Mouse (Mus musculus) kidney, embryonic 14.5 days (tissue): Measurements from ENCODE around the gene Gabarapl2. TPM values are rescaled to one million over a fixed set of nuclear protein-coding genes. Genes with fewer than 3 reads are reported as not detected.

ENCODE experiments used
- ATAC-seq: fragments of 200-750 bp; cut with Nextera tagmentation; 2 replicates; pipeline ENCODE4 v1.8.0; 2017; ENCODE audit warnings: moderate number of reproducible peaks, mild to moderate bottlenecking, moderate TSS enrichment, moderate library complexity; ENCODE audit not compliant: low FRiP score, low TSS enrichment
- H3K27ac ChIP-seq: fragments of 300-500 bp; sonication (generic); 2 replicates; pipeline ENCODE4 v1.5.1; 2014; ENCODE audit warnings: low read depth, mild to moderate bottlenecking, low read length, moderate library complexity, mixed read lengths
- H3K27me3 ChIP-seq: fragments of 300-500 bp; sonication (generic); 2 replicates; pipeline ENCODE4 v1.6.1; 2014; ENCODE audit warnings: mild to moderate bottlenecking, low read length; ENCODE audit not compliant: control insufficient read depth, insufficient read depth
- H3K36me3 ChIP-seq: fragments of 300-500 bp; sonication (generic); 2 replicates; pipeline ENCODE4 v1.6.1; 2014; ENCODE audit warnings: low read length, mixed read lengths; ENCODE audit not compliant: control insufficient read depth, insufficient read depth
- H3K4me1 ChIP-seq: fragments of 300-500 bp; sonication (generic); 2 replicates; pipeline ENCODE4 v1.6.1; 2014; ENCODE audit warnings: low read length, mixed read lengths; ENCODE audit not compliant: control insufficient read depth, insufficient read depth
- H3K4me2 ChIP-seq: fragments of 300-500 bp; sonication (generic); replicated peaks from 2 replicates; pipeline ENCODE4 v1.6.1; 2014; ENCODE audit warnings: low read depth, mild to moderate bottlenecking, low read length
- H3K4me3 ChIP-seq: fragments of 300-500 bp; sonication (generic); 2 replicates; pipeline ENCODE4 v1.5.1; 2014; ENCODE audit warnings: mild to moderate bottlenecking, low read length
- H3K9ac ChIP-seq: fragments of 300-500 bp; sonication (generic); 2 replicates; pipeline ENCODE4 v1.6.1; 2014; ENCODE audit warnings: low read depth, mild to moderate bottlenecking, low read length, moderate library complexity
- H3K9me3 ChIP-seq: fragments of 300-500 bp; sonication (generic); 2 replicates; pipeline ENCODE4 v1.6.1; 2016; ENCODE audit warnings: low read length; ENCODE audit not compliant: control insufficient read depth
- WGBS: fragments of 180-500 bp; shearing (Covaris S2); extraction: QIAGEN DNeasy Blood & Tissue Kit; methylation state at CpG from one replicate; pipeline ENCODE4 v1.1.7; 2014; 5-methylcytosine and 5-hydroxymethylcytosine counted together
- polyA plus RNA-seq: library from polyadenylated mRNA; unstranded; fragments of >200 nt; fragmentation: Nextera tagmentation; extraction: Ambion mirVana; gene quantifications from 2 replicates; pipeline ENCODE4 v1.2.1, GENCODE M21; 2014

Gene Gabarapl2
- polyA plus RNA-seq: 170 and 205 TPM in 2 replicates

GRCm38 (mm10) chr8:111940171-111941100 is at the start of gene Gabarapl2:
Gene Gabarapl2 (plus strand): TSS chr8:111940703.
- WGBS: under 1% methylated on average over 65 of the region's 65 CpGs
- peak; percentile 98 for ATAC-seq

GRCm38 (mm10) chr8:111890911-111891303 is 49.6 kb upstream of the Gabarapl2 start:
- WGBS: 56% methylated on average over 6 of the region's 6 CpGs
- H3K9me3 ChIP-seq: no peaks in the 10 kb centered on the region
- no peak for ATAC-seq
- no peak overlapping the region for H3K4me3 ChIP-seq
- H3K27me3 ChIP-seq: peaks cover 27% of the 10 kb centered on the region
- H3K4me2 ChIP-seq: no peak overlapping the region
- no peaks in the 10 kb centered on the region for H3K36me3 ChIP-seq
- peaks cover 17% of the 10 kb centered on the region; the same call in 1 of the 2 replicates for H3K4me1 ChIP-seq
- H3K27ac ChIP-seq: no peak overlapping the region
- H3K9ac ChIP-seq: peak overlapping the region; percentile 40; the same call in 1 of the 2 replicates

More at GRCm38 (mm10) chr8:111940171-111941100, at the start of gene Gabarapl2:
- Histone ChIP-seq H3K9ac (peak within 1 kb of the TSS; percentile 82), H3K27ac (peak within 1 kb of the TSS; percentile 69), H3K4me1 (peaks cover 11% of the 10 kb centered on the region), H3K9me3 (no peaks in the 10 kb centered on the region), H3K36me3 (peaks cover 26% of the 10 kb centered on the region), H3K4me3 (peak within 1 kb of the TSS; percentile 95), H3K4me2 (peak within 1 kb of the TSS; percentile 91), H3K27me3 (no peaks in the 10 kb centered on the region)

GRCm38 (mm10) chr8:111891983-111892382 is 48.5 kb upstream of the Gabarapl2 start:
- peaks cover 27% of the 10 kb centered on the region for H3K27me3 ChIP-seq
- H3K4me3 ChIP-seq: no peak overlapping the region
- no peak for ATAC-seq
- no peaks in the 10 kb centered on the region for H3K36me3 ChIP-seq
- no peak overlapping the region for H3K4me2 ChIP-seq
- H3K9me3 ChIP-seq: no peaks in the 10 kb centered on the region
- no peak overlapping the region for H3K27ac ChIP-seq
- no peak overlapping the region for H3K9ac ChIP-seq
- WGBS: 32% methylated on average over 8 of the region's 8 CpGs
- peaks cover 17% of the 10 kb centered on the region; the same call in 1 of the 2 replicates for H3K4me1 ChIP-seq

GRCm38 (mm10) chr8:111892615-111893014 is 47.9 kb upstream of the Gabarapl2 start:
- Histone ChIP-seq H3K4me3 (no peak overlapping the region), H3K27ac (no peak overlapping the region), H3K4me1 (peaks cover 17% of the 10 kb centered on the region; the same call in 1 of the 2 replicates), H3K36me3 (no peaks in the 10 kb centered on the region), H3K9ac (no peak overlapping the region), H3K9me3 (no peaks in the 10 kb centered on the region), H3K4me2 (no peak overlapping the region), H3K27me3 (peaks cover 27% of the 10 kb centered on the region)
- no peak for ATAC-seq
- 55% methylated on average over 5 of the region's 5 CpGs for WGBS

GRCm38 (mm10) chr8:111894955-111895354 is 45.5 kb upstream of the Gabarapl2 start:
- Histone ChIP-seq H3K36me3 (no peaks in the 10 kb centered on the region), H3K9me3 (no peaks in the 10 kb centered on the region), H3K27me3 (peaks cover 17% of the 10 kb centered on the region), H3K27ac (no peak overlapping the region), H3K4me2 (no peak overlapping the region), H3K9ac (no peak overlapping the region), H3K4me3 (no peak overlapping the region), H3K4me1 (peaks cover 8% of the 10 kb centered on the region; the same call in 1 of the 2 replicates)
- ATAC-seq: no peak
- 92% methylated on average over 7 of the region's 7 CpGs for WGBS

- Histone ChIP-seq H3K36me3 (no peaks in the 10 kb centered on the region), H3K4me3 (no peak overlapping the region), H3K4me2 (no peak overlapping the region), H3K27ac (no peak overlapping the region), H3K4me1 (0 out of 2 replicates have a peak, but pooled peaks cover 3% of the 10 kb centered on the region), H3K9ac (no peak overlapping the region), H3K9me3 (no peaks in the 10 kb centered on the region), H3K27me3 (no peaks in the 10 kb centered on the region)
- 34% methylated on average over 10 of the region's 10 CpGs for WGBS
- no peak for ATAC-seq
These were observed 41.9 kb upstream of the Gabarapl2 start for GRCm38 (mm10) chr8:111898586-111898985.

GRCm38 (mm10) chr8:111902080-111902479 is 38.4 kb upstream of the Gabarapl2 start:
- WGBS: 12% methylated on average over 5 of the region's 5 CpGs
- H3K36me3 ChIP-seq: no peaks in the 10 kb centered on the region
- ATAC-seq: peak; percentile 94

GRCm38 (mm10) chr8:111905500-111906121 is 34.9 kb upstream of the Gabarapl2 start:
- H3K9me3 ChIP-seq: no peaks in the 10 kb centered on the region
- no peaks in the 10 kb centered on the region for H3K36me3 ChIP-seq
- no peak overlapping the region for H3K27ac ChIP-seq
- no peak overlapping the region for H3K4me2 ChIP-seq
- H3K4me1 ChIP-seq: 0 out of 2 replicates have a peak, but pooled peaks cover 6% of the 10 kb centered on the region
- no peak for ATAC-seq
- peaks cover 14% of the 10 kb centered on the region; the same call in 1 of the 2 replicates for H3K27me3 ChIP-seq
- no peak overlapping the region for H3K4me3 ChIP-seq
- WGBS: 59% methylated on average over 8 of the region's 8 CpGs
- H3K9ac ChIP-seq: no peak overlapping the region

More at GRCm38 (mm10) chr8:111902080-111902479, 38.4 kb upstream of the Gabarapl2 start:
- H3K4me2 ChIP-seq: no peak overlapping the region
- H3K4me1 ChIP-seq: 0 out of 2 replicates have a peak, but pooled peaks cover 3% of the 10 kb centered on the region
- H3K9me3 ChIP-seq: no peaks in the 10 kb centered on the region
- H3K27ac ChIP-seq: no peak overlapping the region; the same call in 1 of the 2 replicates
- H3K27me3 ChIP-seq: no peaks in the 10 kb centered on the region
- H3K4me3 ChIP-seq: no peak overlapping the region
- no peak overlapping the region for H3K9ac ChIP-seq
